Mouse (Mus musculus) heart, postnatal 0 days (tissue): ENCODE results near the gene Fa2h.

Source experiments
- CTCF ChIP-seq: IDR thresholded peaks from 2 replicates; pipeline ENCODE4 v1.5.1; 2016; ENCODE audit warnings: antibody characterized with exemption, control low read depth, low read depth
- EP300 ChIP-seq: IDR thresholded peaks from 2 replicates; pipeline ENCODE4 v1.6.1; 2016; ENCODE audit warnings: antibody characterized with exemption, low read depth

GRCm38 (mm10) chr8:111418601-111419000, 25.0 kb upstream of the Fa2h start:
- TF ChIP-seq CTCF (peak; percentile 67), EP300 (no peak)
